Mouse (Mus musculus) lung, postnatal 36 days (tissue): ENCODE measurements around the gene Atg16l2.
A peak's percentile ranks its signal among the peaks of the same experiment; 100 is the strongest.

ENCODE experiments used
- DNase-seq: peaks from one replicate; pipeline ENCODE4 v3.0.0; 2022; ENCODE audit warnings: mixed read lengths

Atg16l2 gene

DNA sequence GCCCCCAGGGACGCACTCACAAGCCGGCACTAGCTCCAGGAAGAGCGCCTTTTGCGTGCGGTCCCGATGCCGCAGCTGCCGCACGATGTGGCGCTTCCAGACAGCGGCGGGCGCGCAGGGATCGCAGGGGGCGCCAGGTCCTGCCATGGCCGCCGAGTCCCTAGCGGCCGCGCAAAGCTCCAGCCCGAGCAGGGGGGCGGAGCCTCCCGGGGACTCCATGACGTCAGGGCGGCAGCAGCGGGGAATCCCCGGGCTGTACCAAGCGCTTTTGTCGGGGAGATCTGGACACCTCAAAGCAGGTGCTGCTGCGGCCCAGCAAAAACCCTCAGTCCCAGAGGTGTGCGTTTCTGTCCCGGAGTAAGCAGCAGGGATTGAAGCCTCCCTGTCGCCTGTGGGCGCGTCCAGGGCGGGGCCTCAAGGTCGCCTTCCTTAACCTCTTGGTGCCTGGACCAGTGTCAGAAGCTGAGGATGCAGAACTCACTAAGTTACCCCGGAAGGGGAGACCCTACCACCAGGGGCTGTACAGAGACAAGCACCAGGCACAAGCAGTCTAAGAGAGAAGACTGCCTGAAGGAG lies at the start of gene Atg16l2:
TSS of gene Atg16l2 (minus strand) at position 371 of the 576 bp plus-strand sequence.
- peak; percentile 95 for DNase-seq

DNA sequence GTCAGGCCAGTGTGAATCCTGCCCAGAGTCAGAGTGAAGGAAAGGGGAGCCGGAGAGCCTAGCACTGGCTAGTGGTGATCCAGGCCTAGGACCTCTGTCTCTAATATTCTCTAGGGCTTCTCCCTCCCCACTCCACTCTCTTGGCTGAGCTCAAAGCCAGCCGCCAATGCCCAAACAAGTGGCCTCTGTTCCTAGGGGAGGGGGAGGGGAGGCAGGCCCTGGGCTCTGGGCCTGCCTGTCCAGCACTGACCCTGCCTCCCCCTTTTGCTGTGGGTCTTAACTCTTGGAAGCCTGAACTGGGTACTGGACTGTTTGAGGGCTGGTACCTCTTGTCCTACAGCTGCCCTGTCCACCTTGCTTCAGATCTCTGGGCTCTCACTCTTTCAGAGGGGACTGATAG lies 47.8 kb upstream of the Atg16l2 start:
- no peak for DNase-seq

GRCm38 (mm10) chr7:101348312-101348711 lies 46.3 kb upstream of the Atg16l2 start:
- no peak for DNase-seq

- DNase-seq, result peak; percentile 81
These were observed 45.8 kb upstream of the Atg16l2 start, which contains the start of gene Arap1 for GRCm38 (mm10) chr7:101347767-101348270. TSS of gene Arap1 (plus strand) at chr7:101348067.

- DNase-seq, result no peak
These were observed 44.9 kb upstream of the Atg16l2 start for GRCm38 (mm10) chr7:101346991-101347390.

DNA sequence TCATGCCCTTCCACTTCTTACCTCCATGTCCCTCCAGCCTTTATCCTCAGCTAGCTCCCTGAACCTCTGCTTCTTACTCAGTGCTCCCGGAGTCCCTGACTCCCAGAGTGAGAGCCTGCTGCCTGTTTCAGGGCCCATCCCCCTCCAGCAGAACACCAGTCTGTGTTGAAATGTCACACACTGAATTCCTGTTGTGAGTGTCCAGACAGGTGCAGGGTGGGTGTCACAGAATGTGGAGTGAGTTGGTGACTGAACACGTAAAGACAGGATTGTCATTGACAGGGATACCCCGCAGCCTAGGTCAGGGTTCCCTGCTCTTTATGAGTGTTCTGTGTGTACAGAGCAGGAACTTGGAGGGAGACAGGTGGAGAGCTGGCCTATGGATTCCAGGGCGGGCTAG lies 42.8 kb upstream of the Atg16l2 start:
- no peak for DNase-seq

- DNase-seq, result no peak
These were observed 41.1 kb upstream of the Atg16l2 start for GRCm38 (mm10) chr7:101343135-101343534.

- no peak for DNase-seq
These were observed 39.4 kb upstream of the Atg16l2 start for GRCm38 (mm10) chr7:101341405-101341804.

- DNase-seq, result no peak
These were observed 35.4 kb upstream of the Atg16l2 start for GRCm38 (mm10) chr7:101337401-101337800.

DNA sequence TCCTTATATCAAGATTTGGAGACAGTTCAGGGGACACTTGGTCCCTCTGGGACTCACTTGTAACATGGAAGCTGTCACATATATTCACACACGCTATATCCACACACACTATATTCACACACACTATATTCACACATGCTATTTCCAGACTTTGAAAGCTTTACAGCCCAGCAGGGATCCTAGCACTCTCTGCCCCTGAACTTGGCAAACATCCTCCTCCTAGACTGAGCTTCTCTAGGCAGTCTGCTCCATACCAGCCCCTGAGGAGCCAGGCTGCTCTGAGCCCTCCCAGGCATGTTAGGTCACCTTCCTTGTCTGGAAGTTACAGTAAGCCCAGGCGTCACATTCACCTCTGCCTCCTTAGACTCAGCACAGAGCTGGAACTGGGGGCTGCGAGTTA lies 34.6 kb upstream of the Atg16l2 start:
- DNase-seq, result no peak

DNA sequence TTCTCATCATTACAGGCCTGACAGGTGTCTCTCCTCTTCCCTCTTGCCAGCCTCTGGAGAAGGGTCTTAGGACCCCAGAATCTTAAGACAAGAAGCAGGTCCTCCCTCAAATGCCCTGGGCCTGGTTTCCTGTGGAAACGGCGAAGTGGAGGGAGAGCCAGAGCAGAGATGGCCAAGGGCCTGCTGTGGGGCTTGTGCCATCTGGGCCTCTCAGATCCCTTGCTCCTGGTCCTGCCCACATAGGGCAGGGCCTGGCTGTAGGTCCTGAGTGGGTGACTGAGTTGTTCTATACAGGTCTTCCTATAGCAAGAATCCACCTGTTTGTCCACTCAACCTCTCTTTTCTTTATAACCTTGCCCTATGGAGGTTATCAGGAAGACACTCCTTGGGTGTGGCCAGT lies 33.2 kb upstream of the Atg16l2 start:
- DNase-seq, result no peak

DNA sequence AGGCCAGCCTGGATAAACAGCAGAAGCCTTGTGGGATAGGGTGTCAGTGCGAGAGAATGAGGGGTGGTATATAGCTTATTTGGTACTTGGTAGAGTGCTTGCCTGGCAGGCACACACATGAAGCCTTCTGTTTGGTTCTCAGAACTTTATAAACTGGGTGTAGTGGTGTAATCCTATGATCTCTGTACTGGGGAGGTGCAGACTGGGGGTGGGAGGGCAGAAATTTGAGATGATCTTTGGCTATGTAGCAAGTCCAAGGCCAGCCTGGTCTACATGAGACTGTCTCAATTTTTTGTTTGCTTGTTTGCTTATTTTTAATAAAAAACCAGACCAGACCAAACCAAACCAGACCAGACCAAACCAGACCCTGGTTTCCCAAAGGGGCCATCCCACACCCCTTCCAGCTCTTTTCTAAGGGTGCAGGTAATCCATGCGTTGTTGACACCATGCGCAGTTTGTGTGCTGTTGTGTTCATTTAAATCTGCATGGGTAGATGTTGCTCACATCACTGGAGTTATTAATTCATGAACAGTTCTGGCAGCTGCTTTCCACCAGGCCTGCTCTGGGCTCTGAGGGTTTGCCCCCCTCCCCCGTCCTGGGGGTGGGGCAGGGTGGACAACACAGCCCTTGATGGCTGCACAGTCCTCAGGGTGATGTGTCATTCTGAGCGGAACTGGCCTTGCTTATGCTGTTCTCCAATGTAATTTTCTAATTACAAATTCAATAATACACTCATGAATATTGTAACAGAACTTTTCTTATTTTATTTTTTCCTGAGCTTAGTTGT lies 30.2 kb upstream of the Atg16l2 start:
- DNase-seq, result no peak

DNA sequence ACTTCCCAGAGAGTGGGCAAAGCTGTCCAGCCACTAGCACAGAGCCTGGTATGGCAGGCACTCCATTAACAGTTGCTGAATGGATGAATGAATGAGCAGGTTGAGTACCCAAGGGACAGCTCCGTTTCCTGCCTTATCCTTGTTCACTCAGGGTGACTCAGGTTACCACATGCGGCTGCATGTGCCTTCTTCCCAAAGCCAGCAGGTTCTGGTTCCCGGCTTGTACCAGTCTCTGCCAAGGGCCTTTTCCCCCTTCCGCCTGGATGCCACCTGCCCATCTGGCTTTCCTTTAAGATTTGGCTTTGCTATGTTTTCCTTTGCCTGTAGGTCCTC lies 28.8 kb upstream of the Atg16l2 start:
- no peak for DNase-seq

- no peak for DNase-seq
These were observed 28.2 kb upstream of the Atg16l2 start for GRCm38 (mm10) chr7:101330074-101330840.

GRCm38 (mm10) chr7:101329606-101330005 lies 27.6 kb upstream of the Atg16l2 start:
- no peak for DNase-seq

DNA sequence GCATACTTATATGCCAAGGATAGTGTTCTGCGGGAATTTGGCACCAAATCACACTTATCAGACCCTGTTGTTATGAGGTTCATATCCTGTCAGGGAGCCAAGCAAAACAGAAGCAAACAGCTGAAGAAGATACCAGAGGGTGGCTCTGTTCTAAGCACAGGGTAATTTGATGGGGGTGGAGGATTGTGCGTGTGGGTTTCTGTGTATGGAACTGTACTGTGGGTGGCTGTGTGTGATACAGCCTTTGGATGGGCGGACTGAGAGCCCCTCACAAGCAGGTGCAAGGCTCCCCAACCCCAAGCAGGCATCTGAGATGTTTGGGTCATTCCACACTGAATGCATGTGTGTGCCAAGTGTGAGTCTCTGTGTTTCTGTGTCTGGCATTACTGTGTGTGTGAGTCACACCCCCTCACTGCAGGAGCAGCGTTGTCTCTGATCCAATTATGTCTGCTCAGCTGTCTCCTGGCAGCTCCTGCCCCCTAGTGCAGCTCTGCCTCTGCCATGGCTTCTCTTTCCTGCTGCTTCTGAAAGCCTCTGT lies 26.6 kb upstream of the Atg16l2 start:
- no peak for DNase-seq

GRCm38 (mm10) chr7:101327786-101328185 lies 25.7 kb upstream of the Atg16l2 start:
- no peak for DNase-seq

DNA sequence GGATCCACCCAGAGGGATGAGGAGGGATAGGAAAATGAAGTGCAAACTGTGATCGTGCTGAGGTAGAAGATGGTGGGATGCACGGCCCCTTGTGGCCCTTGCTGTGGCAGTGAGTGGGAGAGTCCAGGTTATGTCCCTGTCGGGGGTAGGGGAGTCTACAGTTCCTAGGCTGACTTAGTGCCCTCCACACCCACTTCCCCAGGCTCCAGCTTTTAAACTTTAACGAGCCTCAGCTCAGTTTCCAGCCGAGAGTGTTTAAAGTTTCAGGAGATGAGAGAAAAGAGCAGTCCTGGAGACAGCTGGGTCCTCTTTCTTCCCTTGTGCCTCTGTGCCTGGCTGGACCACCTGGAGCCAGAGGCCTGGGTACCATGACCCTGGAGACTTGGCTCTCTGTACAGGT lies 25.2 kb upstream of the Atg16l2 start:
- DNase-seq, result no peak

GRCm38 (mm10) chr7:101326006-101326405 lies 24.0 kb upstream of the Atg16l2 start:
- DNase-seq, result no peak

- DNase-seq, result no peak
These were observed 22.3 kb upstream of the Atg16l2 start for GRCm38 (mm10) chr7:101324142-101324962.

DNA sequence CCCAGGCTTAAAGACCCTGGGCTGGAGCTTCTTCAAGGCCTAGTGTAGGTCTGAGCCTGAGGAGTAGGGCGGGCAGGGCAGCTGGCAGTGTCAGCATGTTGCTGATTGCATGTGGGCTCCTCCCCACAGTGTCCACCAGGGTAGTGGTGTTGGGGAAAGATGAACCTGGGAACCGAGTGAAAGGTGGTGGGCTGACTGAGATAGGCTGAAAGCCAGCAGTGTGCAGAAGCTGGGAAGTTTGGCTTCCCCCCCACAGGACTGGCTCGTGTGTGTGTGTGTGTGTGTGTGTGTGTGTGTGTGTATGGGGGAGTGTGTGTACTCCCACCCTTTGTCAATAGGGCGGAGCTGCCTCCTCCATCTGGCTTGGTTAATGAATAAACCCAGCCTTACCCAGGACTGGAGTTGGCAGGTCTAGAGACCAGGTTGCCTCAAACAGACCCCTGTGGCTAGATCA lies 21.1 kb upstream of the Atg16l2 start:
- DNase-seq, result no peak

GRCm38 (mm10) chr7:101321218-101321827 lies 19.3 kb upstream of the Atg16l2 start:
- DNase-seq, result peak; percentile 54
